Mouse (Mus musculus): Measurements from ENCODE around the gene Hist1h2bq. TPM values are rescaled to one million over a fixed set of nuclear protein-coding genes. Genes with fewer than 3 reads are reported as not detected.
"Not testable (repeated sequence)": the region's sequence is repeated elsewhere in the genome, so short reads cannot be mapped to it uniquely, and the experiment has no call there.

Gene Hist1h2bq
- total RNA-seq (2021) = 10 to 100 TPM; 35.5 to 55.7 TPM
- polyA plus RNA-seq (2012; rRNA removed) = 13.1 and 16.6 TPM in 2 replicates
- long read RNA-seq = 0 reads

DNA sequence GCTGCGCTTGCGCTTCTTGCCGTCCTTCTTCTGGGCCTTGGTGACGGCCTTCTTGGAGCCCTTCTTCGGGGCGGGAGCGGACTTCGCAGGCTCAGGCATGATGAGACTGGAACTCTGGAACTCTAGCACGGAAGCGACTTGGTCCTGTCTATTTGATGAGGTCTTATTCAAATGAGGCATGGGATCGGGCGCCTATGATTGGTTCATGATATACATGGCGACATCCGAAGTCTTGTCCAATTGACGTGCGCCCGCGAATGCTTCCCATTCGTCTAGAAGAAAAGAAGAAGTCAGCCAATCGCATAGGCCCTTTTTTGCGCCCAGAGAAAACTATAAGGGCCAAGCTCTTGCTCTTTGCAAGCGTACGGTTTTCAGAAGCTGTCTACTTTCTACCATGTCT is at the start of gene Hist1h2bq, which contains the start of gene Hist1h2ao:
Hist1h2bq (minus strand) TSS at position 125 of the 400 bp plus-strand sequence.
Hist1h2ao (plus strand) TSS at position 393 of the 400 bp plus-strand sequence.
- DNase-seq = not testable (repeated sequence)

DNA sequence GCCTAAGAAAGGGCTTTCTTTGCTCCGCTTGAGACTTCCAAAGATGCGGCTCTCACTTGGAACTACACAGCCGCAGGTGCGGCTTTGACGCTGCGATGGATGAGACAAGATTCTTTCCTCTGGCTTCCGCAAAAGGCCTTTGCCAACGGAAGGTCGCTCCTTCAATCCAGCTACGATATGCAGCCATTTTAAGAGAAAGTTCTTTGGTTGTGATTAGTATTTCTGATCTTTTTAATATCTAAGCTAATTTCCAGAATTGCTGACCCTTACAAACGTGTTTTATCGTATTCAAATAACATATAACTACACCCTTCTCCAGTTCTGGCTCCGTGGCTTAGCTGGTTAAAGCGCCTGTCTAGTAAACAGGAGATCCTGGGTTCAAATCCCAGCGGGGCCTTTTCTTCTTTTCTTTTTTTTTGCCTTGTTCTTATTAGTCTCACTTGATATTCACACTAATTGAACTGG is 45.7 kb upstream of the Hist1h2bq start:
- DNase-seq = peak; percentile 66

DNA sequence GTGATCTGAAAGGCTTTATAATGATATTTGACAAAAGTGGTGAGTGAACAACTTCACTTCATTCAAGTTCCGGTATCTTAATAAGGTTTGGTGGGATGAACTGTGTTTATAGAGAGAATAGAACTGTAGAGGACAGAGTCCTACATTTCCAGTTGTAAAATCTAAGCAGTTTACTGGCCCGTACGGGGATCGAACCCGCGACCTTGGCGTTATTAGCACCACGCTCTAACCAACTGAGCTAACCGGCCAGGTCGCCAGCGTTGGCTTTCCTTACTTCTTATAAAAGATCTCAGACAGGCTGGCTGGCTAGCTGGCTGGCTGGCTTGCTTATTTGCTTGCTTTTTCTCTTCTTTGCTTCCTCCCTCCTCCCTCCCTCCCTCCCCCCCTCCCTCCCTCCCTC is 45.1 kb upstream of the Hist1h2bq start:
- DNase-seq = peak; percentile 92

DNA sequence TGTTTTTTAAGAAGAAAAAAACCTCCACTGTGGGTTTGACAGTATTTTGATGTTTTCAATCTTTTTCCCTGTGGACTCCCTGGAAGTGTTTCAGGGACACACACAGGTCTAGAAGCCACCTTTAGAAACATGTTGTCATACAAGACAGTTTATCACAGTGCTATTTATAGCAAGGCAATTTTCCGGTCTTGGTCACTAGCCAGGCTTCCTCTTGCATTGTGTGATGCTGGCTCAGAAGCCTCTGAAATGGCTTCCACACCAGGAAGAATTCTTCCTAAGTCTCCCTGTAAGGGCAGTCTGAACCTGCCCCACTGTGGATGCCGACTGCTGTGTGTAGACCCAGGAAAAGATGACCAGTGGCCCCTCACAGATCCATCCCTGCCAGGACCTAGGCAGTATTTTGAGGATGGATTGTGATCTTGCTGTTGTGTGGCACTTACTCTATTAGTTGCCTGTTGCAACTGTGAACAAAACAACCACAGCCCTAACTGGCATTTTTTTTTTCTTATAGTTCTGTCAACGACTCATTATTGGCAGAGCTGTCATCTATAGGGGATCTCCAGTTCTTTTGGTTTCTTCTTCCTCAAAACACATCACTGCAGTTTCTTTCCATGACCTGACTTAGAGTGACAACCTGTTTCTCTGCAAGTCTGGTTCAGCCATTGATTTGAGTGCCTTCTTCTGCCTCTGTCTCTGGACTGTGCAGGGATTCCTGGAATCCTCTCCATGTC is 42.4 kb upstream of the Hist1h2bq start:
- DNase-seq = peak; percentile 5

DNA sequence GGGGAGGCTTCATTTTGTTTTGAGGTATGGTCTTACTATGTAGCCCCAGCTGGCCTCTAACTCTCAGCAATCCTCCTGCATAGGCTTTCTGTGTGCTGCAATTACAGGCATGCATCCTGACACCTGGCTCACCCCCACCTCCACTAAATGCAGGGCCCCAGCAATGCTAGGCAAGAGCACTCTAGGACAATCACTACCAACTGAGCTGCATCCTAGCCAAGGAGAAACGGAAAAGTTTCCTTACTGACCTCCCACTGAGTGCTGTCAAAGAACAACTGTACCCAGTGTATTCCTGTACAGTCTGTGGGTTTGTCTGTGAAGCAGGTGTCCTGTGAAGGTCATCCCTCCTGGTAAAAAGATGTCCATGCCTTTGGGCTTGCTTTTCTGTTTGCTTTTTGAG is 40.7 kb upstream of the Hist1h2bq start:
- DNase-seq = not testable (repeated sequence)

DNA sequence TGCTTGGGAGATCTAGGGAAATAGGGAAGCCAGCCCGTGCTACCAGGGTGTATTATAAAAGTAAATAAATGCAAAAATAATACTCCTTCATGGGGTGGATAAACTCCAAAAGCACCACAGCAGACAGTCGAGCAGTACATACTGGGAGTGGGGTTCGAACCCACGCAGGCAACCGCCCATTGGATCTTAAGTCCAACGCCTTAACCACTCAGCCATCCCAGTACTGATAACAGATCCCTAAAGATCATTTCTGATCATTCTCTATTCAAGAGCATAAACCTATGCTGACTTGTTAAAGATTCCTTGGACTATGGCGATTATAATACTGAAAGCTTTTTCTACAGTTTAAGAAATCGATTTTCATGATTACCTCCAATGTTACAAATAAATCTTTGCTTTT is 37.9 kb upstream of the Hist1h2bq start:
- no peak for DNase-seq

DNA sequence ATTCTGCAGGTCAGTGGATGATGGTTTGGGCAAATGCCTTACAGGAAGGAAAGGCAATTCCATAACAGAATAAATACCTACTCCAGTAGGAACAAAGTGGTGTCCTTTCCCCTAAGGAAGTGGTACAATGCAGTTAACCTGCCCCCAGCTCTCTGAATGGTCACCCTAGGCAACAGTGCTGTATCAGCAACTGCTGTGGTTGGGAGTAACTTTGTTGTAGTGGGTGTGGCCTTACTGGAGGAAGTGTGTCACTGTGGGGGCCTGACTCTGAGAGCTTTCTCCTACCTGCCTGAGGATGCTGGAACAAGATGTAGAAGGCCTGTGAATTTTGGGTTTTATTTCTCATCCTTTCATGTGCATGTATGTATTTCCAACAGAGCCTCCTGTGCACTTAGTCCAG is 36.4 kb upstream of the Hist1h2bq start:
- not testable (repeated sequence) for DNase-seq

DNA sequence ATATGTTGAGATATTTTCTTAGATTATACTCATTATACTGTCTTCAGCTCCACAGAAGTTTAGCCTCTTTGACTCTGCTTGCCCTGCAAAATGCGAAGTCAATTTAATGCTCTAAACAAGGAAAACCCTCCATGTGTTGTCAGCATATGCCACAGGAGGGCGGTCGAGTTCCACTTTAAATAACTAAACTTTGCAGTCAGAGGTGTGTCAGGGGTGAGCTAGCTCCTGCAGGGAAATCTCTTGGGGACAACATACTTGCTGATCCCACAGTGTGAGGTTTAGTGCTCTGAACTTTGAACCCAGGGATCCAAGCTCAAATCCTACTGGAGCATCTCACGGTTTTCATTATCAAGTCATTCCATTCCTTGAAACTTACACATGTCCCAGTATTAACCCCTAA is 30.5 kb upstream of the Hist1h2bq start:
- DNase-seq = not testable (repeated sequence)

DNA sequence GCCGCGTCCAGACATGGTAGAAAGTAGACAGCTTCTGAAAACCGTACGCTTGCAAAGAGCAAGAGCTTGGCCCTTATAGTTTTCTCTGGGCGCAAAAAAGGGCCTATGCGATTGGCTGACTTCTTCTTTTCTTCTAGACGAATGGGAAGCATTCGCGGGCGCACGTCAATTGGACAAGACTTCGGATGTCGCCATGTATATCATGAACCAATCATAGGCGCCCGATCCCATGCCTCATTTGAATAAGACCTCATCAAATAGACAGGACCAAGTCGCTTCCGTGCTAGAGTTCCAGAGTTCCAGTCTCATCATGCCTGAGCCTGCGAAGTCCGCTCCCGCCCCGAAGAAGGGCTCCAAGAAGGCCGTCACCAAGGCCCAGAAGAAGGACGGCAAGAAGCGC is 23.5 kb upstream of the Hist1h2bq start, which contains the start of the genes Hist1h2ap and Hist1h2br:
Hist1h2ap (minus strand) TSS at position 47 of the 400 bp plus-strand sequence.
Hist1h2br (plus strand) TSS at position 283 of the 400 bp plus-strand sequence.
- DNase-seq = not testable (repeated sequence)

DNA sequence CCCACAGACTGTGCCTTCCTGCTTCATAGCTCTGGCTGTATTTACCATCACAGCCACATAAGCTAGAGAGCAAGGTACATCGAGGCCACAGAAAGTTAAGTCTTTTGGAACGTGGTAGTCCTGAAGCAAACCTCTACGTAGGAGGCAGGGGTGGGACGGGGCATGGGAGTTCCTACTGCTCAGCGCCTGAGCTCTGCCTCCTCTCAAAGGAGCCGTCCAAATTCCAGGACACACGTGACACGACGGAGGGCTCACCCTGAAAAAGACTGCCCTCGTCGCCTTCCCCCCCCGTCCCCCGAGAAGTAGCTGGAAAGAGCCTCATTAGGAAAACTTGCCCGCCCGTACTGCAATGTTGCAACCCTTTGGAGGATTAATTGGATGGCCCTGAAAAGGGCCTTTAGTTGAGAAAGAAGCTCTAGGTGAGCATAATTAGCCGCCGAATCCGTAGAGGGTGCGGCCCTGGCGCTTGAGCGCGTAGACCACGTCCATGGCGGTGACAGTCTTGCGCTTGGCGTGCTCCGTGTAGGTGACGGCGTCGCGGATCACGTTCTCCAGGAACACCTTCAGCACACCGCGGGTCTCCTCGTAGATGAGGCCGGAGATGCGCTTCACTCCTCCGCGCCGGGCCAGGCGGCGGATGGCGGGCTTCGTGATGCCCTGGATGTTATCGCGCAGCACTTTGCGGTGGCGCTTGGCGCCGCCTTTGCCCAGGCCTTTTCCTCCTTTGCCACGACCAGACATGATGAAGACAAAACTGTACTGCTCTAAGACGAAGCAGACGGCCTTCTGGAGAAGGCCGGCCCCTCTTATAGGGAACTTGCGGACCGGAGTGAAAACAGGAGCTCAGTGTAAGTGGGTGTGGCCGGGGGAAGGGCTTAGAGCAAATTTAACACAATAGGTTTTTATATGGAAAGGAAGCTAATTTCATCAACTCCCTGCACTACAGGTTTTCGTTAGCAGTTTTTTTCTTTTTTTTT is 21.7 kb upstream of the Hist1h2bq start, which contains the start of gene Hist1h4n:
Hist1h4n (minus strand) TSS at position 779 of the 977 bp plus-strand sequence.
- peak; percentile 71 for DNase-seq

DNA sequence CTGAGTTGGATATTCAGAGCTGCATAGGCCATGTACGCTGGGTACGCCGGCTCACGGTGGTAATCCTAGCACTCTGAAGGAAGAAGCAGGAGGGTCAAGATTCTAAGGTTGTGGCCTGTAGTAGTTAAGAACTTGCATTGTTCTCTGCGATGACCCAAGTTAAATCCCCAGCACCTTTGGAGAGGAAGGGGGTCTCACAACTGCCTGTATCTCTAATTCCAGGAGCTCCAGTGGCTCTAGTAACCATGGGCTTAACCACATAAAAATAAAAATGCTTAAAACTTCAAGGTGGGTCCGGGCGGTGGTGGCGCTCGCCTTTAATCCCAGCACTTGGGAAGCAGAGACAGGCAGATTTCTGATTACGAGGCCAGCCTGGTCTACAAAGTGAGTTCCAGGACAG is 20.3 kb upstream of the Hist1h2bq start:
- no peak for DNase-seq

DNA sequence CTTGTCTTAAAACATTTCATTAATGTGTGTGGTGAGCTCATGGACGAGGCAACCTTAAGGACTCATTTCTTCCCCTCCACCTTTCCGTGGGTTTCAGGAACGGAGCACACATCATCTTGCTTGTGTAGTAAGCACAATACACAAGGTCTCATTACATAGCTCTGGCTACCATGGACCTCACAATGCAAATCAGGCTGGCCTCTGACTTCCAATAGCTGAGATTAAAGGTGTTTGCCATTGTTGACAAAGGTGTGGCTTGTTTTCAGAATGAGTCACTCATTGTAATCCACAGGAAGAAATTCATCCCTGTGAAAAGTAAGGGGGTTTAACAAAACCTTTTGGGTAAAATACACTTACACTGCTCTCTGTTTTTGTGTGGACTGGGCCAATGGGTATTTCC is 18.5 kb upstream of the Hist1h2bq start:
- DNase-seq = no peak

DNA sequence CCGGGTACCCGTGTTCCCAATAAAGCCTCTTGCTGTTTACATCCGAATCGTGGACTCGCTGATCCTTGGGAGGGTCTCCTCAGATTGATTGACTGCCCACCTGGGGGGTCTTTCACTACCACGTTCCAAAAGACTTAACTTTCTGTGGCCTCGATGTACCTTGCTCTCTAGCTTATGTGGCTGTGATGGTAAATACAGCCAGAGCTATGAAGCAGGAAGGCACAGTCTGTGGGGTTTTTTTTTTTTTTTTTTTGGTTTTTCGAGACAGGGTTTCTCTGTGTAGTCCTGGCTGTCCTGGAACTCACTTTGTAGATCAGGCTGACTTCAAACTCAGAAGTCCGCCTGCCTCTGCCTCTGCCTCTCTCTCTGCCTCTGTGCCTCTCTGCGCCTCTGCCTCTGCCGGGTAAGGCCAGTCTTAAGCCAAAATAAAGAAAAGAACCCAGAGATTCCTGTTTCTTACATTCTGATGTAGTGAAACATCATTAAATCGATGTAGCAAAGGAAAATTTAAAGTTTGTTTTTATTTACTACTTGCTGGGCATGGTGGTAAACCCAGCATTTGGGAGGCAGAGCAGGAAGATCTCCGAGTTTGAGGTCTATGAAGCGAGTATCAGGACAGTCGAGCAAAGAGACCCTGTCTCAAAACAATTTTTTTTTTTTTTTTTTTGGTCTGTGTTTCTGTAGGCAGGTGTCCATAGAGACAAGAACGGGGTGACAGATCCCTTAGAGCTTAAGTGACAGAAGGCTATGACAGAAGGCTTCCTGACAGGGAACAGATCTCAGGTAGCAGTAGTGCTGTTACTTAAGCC is 10.3 kb upstream of the Hist1h2bq start:
- not testable (repeated sequence) for DNase-seq

DNA sequence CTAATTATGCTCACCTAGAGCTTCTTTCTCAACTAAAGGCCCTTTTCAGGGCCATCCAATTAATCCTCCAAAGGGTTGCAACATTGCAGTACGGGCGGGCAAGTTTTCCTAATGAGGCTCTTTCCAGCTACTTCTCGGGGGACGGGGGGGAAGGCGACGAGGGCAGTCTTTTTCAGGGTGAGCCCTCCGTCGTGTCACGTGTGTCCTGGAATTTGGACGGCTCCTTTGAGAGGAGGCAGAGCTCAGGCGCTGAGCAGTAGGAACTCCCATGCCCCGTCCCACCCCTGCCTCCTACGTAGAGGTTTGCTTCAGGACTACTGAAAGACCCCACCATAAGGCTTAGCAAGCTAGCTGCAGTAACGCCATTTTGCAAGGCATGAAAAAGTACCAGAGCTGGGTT is 2.1 kb upstream of the Hist1h2bq start:
- not testable (repeated sequence) for DNase-seq

DNA sequence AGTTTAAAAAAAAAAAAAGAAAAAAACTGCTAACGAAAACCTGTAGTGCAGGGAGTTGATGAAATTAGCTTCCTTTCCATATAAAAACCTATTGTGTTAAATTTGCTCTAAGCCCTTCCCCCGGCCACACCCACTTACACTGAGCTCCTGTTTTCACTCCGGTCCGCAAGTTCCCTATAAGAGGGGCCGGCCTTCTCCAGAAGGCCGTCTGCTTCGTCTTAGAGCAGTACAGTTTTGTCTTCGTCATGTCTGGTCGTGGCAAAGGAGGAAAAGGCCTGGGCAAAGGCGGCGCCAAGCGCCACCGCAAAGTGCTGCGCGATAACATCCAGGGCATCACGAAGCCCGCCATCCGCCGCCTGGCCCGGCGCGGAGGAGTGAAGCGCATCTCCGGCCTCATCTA is 1.5 kb upstream of the Hist1h2bq start, which contains the start of gene Hist1h4m:
Hist1h4m (plus strand) TSS at position 208 of the 400 bp plus-strand sequence.
- DNase-seq = peak; percentile 81

DNA sequence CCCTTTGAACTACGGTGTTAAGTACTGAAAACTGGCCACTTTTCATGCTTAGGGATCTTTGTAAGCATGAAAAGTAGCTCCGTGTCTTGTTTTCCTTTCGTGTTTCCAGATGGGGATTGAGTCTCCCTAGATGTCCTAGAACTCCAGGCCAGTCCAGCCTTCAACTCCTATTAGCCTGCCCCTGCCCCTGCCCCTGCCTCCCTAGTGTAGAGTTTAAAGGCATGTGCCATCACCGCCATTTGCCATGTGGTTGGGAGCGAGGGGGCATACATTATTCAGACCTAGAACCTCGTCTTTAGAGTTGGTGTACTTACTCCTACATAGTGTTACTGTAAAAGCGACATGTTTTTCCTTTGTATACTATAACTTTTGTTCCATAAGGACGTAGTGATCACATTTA is 1.1 kb upstream of the Hist1h2bq start:
- DNase-seq = not testable (repeated sequence)

DNA sequence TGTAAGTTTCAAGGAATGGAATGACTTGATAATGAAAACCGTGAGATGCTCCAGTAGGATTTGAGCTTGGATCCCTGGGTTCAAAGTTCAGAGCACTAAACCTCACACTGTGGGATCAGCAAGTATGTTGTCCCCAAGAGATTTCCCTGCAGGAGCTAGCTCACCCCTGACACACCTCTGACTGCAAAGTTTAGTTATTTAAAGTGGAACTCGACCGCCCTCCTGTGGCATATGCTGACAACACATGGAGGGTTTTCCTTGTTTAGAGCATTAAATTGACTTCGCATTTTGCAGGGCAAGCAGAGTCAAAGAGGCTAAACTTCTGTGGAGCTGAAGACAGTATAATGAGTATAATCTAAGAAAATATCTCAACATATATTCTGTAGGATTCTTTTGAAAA is 6.9 kb downstream of the Hist1h2bq start:
- not testable (repeated sequence) for DNase-seq

DNA sequence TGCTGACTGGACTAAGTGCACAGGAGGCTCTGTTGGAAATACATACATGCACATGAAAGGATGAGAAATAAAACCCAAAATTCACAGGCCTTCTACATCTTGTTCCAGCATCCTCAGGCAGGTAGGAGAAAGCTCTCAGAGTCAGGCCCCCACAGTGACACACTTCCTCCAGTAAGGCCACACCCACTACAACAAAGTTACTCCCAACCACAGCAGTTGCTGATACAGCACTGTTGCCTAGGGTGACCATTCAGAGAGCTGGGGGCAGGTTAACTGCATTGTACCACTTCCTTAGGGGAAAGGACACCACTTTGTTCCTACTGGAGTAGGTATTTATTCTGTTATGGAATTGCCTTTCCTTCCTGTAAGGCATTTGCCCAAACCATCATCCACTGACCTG is 12.8 kb downstream of the Hist1h2bq start:
- not testable (repeated sequence) for DNase-seq

DNA sequence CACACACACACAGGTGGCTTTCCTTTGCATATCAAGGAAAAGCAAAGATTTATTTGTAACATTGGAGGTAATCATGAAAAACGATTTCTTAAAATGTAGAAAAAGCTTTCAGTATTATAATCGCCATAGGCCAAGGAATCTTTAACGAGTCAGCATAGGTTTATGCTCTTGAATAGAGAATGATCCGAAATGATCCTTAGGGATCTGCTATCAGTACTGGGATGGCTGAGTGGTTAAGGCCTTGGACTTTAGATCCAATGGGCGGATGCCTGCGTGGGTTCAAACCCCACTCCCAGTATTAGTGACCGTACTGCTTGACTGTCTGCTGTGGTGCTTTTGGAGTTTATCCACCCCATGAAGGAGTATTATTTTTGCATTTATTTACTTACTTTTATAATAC is 14.4 kb downstream of the Hist1h2bq start:
- no peak for DNase-seq

DNA sequence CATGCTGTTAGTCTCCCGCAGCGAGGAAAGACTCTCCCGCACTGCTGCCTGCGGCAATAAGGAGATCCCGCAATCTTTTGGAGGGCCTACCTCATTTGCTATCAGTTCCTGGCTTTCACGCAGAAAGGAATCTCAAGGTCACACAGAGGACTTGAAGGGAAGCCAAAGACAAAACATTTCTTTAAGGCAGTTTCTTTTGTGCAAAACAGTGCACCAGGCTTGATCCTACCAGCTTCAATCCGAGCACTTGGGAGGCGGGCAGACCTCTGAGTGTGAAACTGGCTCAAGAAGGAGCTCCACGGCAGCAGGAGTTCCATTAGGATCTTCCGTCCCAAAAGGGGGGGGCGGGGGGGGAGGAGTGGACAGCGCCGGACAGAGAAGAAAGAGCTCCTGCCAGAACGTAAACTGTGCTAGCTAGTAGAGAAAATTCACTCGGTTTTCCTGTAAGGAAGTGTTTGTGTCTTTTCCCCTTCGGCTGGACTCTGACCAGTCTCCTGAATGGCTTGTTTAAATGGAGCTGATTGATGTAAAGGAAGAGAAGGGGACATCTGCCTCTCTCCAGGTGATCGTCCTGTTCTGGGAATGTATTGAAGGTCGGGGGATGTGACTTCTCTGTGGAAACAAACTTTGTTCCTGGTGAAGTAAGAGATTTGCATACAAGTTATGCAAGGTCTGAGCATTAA is 19.3 kb downstream of the Hist1h2bq start:
- peak; percentile 14 for DNase-seq

DNA sequence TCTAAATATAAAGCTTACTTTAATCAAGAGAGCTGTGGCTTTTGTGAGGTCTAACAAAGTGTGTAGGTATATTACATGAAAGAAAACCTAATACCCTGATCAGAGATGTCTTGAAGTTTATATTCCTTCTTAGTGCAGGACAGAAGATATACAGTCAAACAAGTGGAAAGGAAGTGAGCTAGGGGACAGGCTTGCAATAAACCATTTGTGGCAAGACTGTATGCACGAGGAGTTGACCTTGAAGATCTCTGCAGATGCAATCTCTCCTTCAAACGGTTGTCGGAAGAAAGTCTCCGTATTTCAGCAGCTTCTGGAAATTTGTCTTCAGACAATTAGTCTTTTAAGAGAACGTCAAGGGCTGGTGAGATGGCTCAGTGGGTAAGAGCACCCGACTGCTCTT is 20.1 kb downstream of the Hist1h2bq start:
- DNase-seq = no peak

Data from adrenal gland, adult 2 months (tissue).